Mouse (Mus musculus) layer of hippocampus, adult 18-20 months (tissue): ENCODE measurements around the gene Fcgrt. TPM values are rescaled to one million over a fixed set of nuclear protein-coding genes. Genes with fewer than 3 reads are reported as not detected.

Experiments
- DNase-seq, 2 experiments: peaks; one replicate each; pipeline ENCODE4 v3.0.0; 2022; ENCODE audit warnings: low spot score in 2 of 2
- total RNA-seq, 2 experiments: library from RNA; stranded (reverse); gene quantifications; 2 replicates each; pipeline ENCODE4 v1.2.3; 2021

Gene Fcgrt
- total RNA-seq, 2 experiments from 2014 or later = 14.8 to 18.7 TPM

DNA sequence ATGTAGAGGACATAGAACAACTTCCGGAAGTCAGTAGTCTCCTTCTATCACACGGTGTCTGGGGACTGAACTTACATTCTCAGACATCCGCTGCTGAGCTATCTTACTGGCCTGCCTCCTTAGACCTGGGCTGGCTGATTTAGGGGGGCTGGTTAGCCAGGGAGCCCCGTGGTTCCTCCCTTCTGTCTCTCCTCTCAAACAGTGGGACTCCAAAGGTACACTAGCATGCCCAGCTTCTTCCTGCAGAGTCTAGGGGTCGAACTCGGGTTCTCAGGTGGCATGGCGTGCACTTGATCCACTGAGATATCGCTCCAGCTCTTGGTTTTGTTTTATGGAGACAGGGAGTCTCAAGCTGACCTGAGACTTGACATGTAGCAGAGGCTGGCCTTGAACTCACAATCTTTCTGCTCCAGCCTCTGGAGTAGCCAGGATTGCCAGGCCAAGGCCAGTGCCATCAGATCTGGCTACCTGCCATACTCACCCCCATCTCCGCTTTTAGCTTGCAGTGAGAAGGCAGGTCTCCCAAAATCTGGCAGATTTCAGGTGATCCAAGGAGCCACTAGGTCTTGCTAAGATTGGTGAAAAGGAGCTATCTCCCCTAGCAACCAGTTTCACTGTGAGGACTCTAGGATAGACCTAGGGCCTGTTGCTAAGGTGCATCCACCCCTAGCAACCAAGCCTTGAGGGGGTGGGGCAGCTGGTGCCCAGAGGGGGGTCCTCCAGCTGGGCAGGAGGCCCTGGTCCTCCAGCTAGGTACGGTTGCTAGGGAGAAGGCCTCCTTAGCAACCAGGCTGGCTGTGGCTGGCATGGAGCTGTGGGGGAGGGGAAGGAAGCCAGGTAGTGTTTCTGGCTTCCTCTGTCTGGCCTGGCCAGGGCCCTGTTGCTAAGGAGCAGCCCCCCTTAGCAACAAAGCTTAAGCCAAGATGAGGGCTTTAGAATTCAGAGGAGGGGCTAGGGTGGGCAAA, 44.8 kb downstream of the Fcgrt start:
- no peak for DNase-seq

DNA sequence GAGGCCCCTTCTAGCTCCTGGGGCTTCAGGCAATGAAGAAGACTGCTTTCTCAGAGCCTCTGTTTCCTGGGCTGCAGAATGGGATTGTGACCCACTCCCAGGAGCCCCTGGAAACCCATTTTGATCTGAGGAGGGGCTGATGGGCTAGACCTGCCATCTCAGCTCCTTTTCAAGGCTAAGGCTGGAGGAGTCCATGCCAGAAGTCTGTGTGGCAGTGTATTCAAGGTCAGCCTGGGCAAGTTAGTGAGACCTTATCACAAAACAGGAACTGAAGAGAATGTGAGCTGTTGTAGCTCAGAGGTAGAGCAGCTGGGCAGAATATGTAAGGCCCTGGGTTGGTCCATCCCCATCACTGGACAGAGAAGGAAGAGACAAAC, 46.7 kb downstream of the Fcgrt start:
- no peak for DNase-seq

DNA sequence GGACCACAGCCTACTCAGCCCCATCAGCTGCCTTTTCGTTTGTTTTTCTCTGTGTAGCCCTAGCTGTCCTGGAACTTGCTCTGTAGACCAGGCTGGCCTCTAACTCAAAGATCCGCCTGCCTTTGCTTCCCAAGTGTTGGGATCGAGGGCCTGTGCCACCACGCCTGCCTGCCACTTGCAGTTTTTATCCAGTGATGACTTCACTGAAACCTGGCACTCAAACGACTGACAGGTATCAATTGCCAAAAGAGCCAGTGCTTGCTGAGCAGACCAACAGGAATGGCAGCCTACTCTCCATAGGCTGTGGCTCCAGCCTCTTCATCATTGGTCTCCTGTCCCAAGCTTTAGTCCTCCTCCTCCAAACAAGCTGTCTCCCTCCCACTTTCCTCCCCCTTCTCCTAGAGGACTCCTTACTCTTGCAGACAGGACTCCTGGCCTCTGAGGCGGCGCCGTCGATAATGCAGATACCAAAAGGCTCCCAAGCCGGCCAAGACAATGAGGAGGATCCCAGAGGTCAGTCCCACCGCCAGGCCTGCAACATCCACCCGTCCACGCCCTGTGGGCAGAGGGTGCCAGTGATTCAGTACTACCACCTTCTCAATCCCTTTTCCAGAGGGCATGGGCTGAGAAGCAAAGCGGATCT, 47.2 kb downstream of the Fcgrt start:
- DNase-seq = no peak

DNA sequence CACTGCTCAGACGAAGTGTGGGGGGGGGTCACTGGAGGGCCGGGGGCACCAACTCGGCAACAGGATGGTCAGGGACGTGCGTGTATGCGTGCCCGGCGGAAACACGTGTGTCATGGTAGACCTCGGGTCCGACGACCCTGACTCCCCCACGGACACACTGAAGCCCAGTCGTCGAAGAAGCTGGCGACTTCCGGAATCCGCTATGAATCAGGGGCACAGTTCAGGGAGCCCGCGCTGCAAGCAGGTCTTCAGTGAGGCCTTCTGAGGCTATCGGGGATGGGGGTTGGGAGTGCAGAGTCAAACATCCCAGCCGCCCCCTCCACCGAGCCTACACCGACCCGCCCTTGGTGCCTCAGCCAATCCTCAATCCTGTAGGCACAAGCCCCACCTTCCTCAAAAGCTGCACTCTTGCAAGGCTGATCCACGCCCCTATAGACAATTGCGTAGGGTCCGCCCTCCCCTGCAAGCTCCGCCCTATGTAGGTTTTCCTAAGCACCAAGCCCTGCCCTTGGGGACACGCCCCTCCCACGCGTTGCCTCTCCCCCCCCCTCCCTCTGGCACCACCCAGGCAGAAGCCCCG, 49.6 kb downstream of the Fcgrt start:
- DNase-seq = peak; percentile 91 to 96

DNA sequence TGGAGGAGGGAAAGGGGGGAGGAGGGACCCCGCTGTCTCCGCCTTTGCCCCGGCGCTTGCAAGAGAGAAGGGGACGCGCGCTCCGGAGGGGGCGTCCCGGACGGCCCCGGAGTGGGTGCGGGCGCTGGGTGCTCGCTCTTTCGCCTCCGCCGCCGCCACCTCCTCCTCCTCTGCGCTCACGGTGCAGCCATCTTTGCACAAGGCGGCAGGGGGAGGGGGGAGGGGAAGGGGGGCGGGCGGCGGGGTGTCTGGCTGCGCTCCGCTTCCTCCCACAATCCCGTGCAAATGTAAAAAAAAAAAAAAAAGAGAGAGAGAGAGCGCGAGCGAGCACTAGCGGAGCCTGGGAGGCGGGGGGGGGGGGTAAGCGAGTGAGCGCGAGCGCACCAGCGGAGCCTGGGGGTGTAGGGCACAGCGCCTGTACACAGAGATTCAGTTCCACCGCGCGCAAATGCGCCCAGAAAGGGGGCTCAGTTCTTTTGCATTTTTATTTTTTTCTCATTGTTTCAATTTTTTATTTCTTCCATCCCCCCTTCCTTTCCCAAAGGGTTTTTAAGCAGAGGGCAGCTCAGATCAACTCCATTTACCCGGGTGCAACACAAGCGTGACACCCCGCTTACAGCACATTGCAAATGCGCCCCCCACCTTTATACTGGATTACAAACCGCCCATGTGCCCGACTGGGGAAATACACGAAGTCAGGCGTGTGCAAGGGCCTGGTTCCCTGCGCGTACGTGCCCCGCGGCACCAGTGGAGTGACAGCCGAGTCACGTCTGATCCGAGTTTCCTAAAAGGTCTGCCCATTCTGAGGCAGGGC, 50.3 kb downstream of the Fcgrt start:
- peak; percentile 63 to 81 for DNase-seq

DNA sequence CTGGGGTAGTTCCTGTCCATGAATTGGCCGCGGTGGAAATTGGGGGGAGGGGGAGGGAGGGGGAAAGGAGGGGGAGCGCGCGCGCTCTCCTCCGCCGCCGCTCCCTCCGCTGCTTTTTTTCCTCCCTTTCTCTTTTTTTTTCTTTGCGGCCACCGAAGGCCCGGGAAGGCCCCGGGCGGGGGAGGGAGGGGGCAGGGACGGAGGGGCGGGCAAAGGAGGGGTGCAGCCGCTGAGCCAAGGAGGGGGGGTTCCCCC, 50.9 kb downstream of the Fcgrt start, which contains the start of gene Prr12:
Gene Prr12, minus strand, starts transcription at position 20 of the 255 bp plus-strand sequence.
- no peak for DNase-seq

DNA sequence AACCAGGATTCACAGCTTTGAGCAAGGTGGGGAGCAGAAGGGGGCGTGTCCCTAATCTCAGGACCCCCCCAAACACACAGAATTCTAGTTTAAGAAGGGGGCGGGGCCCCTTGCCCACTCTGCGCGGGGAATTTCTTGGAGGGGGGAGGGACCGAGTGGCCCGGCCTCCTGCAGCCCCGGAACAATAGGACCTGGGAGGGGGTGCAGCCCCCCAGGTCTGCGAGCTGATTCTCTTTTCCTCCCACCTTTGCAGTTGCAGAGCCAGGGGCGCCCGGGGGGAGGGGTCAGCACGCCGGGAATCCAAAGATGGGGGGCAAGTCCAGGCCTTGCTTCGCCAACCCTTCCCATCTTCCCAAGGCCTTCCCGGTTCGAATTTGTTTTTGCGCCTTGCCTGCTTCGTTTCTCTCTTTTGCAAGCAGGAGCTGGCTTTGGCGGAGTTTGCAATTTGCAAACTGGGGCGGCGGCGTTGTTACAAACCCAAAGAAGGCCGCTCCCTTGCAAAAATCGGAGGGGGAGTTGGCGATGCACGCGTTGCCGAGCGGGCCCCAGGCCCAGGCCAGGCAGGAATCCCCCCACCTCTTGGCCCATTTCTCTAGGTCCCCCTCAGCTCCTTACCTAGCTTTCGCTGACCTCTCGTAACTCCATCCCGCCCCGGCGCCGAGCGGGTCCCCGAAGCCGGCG, 51.3 kb downstream of the Fcgrt start:
- peak; percentile 50 to 56 for DNase-seq

DNA sequence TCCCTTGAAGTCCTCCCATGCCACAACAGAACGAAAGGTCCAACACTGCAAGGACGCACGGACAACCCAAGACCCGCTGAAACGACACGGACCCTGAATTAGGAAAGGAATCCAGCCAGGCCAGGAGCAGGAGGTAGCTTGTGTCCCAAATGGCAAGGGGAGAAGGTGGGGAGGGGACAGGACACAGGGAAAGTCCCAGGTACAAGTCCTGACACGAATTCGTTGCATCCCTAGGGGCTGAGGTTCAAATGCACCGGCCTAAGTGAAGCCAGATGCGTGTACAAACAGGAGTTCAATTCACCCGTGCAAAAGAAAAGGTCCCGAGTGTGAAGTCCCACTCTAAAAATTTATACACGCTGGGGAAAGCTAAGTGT, 52.1 kb downstream of the Fcgrt start:
- no peak for DNase-seq

DNA sequence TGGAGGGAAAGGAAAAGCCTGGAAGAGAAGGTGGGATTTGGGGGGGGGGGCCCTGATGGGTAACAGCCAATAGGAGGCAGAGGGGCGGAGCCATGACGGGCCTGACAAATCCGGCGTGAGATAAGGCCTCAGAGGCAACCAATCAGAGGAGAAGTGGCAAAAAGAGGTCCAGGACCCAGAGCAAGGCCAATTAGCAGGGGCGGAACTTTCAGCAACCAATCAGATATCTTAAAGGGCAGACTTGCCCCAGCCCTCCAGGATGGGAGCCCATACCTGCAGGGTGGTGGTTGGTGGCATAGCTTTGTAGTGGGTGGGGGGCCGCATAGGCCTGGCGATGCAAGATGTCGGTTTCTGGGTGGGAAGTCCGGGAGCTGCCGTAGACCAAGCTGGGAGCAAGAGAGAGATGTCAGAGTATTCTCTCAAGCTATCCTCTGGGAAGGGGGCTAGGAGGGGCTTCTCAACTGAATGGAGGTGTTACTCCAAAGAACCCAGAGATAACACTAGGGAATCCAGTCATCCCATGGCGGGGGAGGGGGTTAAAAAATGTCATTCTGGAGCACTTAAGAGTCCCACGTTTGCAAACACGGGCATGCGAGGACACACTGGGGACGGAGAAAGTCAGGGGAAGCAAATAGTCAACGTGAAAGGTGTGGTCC, 52.6 kb downstream of the Fcgrt start:
- DNase-seq = peak; percentile 57 to 85

DNA sequence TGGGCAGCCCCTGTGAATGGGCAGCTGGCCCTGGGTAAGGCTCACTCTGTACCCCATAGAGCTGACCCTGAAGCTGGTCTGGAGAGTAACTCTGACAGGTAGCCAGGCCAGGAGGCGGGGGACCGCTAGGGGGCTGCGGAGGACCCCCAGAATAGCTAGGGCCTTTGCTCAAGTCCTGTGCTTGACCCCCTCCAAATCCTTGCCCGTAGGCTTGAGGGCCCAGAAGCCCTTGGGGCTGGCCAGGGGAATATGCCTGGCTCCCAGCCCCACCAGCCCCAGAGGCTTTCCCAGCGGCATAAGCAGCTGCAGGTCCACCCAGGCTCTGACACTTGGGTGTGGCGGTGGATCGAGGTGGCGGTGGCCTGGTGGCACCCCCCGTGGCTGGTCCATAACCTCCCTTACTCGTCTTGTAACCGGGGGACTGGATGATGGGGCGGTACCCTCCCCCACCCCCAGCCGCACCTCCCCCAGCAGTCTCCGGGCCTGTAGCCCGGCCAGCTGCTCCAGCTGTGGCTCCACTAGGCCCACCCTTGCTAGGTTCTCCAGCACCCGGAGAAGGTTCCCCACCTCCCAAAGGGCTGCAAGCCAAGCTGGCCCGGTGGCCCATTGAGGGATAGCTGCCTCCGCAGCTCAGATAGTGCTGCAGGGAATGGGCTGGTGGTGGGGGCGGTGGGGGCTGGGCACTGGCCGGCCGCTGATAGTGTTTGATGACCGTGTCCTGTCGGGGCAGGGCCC, 54.6 kb downstream of the Fcgrt start:
- DNase-seq = no peak

DNA sequence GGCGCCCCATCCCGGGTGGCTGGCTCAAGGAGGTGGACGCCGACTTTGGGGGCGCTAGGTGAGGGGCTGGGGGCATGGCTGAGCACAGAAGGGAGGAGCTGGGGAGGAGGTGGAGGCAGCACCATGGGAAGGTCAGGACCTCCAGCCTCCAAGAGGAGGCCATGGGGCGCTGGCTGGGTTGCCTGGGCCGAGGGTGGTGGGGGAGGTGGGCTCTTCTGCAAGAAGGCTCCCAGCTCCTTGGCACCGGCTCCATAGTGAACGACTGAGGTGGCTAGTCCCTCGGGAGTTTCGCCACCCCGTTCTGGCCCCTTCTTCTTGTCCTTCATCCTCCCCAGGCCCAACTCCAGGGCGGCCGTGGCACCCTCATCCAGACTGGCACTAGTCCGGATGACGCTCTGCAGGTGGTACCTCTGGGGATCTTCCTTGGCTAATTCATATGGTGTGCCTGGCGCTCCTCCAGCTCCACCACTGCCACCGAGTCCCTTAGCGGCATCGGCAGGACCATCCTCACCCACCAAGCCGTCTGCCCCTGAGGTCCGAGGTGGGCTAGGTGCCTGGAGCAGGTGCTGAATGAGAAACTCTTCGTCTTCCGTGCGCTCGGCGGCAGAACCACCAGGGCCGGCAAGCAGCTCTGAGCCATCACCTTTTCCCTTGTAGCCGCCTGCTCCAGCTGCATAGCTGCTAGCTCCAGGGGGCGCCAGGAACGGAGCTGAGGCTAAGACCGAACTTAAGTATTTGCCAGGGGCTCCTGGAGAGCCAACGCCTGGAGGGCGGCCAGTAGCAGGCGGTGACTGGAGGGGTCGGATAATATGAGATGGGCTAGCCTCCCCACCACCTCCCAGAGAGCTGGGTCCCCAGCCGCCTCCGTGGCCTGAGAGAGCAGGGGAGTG, 55.4 kb downstream of the Fcgrt start:
- DNase-seq = no peak

DNA sequence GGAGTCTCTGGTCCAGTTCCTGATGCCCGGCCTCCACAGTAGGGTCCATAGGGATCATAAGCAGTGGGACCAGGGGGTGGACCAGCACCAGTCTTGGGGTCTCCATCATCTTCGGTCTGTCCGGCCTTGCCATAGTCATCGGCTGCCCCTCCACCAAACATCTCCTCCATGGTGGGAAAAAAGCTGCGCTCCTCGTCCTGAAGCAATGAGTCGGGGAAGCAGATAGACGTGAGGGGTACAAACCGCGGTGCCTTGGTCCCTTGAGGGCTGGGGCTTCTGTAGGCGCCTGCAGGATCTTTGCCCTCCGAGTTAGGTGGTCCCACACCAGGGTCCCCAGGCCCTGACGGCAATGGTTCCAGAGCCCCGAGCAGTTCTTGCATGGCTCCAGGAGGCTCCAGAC, 56.2 kb downstream of the Fcgrt start:
- DNase-seq = no peak

DNA sequence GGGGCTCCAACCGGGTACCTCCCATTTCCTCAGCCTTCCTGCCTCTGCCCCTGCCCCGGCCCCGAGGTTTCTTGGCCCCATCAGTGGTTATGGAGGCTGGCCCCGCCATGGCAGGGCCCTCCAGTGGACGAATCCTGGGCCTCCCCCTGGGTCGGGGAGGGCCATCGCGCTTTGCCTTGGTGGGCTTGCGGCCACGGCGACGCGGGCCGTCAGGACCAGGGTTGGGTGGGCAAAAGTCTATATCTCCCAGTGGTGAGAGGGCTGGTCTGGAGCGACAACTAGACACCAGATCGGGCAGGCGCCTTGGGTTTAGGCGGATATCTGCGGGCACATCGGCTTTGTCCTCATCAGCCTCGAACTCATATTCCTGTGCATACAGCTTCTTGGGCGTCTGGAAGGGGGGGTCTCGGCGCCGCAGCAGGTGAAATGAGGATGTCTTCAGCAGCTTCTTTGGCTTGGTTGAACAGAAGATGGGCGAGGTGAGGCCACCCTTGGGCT, 56.7 kb downstream of the Fcgrt start:
- no peak for DNase-seq

DNA sequence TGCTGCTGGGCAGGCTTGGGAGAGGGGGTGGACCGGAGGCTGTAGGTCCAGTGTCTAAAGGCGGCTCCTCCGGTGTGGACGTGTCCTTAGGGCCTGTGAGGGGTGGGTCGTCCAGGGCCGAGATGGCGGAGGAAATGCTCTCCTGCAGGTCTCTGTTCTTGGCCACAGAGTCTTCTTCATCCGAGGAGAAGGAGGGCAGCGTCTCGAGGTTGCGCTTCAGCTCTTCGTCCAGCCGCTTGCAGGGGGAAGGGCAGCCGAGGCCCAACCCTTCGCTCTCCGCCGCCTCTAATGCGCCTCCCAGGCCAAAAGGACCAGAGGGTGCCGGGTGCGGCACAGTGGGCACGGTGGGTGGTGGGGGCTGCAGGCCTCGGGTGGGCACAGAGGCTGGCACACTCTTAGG, 57.9 kb downstream of the Fcgrt start:
- no peak for DNase-seq

DNA sequence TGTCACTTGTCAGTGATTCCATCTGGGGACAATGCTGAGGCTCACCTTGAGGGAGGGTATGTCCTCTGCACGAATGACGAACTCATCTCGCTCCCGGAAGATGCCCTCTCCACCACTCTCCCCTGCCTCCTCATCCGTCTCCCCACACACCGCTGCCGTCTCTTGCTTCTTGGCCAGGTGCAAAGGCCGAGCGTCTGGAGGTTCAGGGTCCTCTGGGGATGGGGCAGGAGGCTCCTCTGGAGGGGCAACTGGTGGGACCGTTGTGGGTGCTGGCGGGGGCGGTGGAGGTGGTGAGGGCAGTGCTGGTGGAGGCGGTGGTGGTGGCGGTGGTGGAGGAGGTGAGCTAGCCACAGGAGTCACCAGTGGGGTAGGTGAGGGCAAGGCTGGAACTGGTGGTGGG, 60.3 kb downstream of the Fcgrt start:
- no peak for DNase-seq
